Mouse (Mus musculus) heart, embryonic 13.5 days (tissue): ENCODE results near the gene Gys1. TPM values are rescaled to one million over a fixed set of nuclear protein-coding genes. Genes with fewer than 3 reads are reported as not detected.
"Not testable (repeated sequence)": the region's sequence is repeated elsewhere in the genome, so short reads cannot be mapped to it uniquely, and the experiment has no call there.

ENCODE experiments used
- ATAC-seq: fragments of 200-750 bp; cut with Nextera tagmentation; 2 replicates; pipeline ENCODE4 v1.8.0; 2017; ENCODE audit warnings: moderate TSS enrichment; ENCODE audit not compliant: insufficient number of reproducible peaks, low FRiP score, low TSS enrichment; ENCODE audit errors: extremely low read depth
- H3K27ac ChIP-seq: fragments of 300-500 bp; sonication (generic); replicated peaks from 2 replicates; pipeline ENCODE4 v1.5.1; 2015; ENCODE audit warnings: moderate library complexity, mild to moderate bottlenecking, inconsistent platforms
- H3K27me3 ChIP-seq: fragments of 300-500 bp; sonication (generic); replicated peaks from 2 replicates; pipeline ENCODE4 v1.6.1; 2015; ENCODE audit warnings: mild to moderate bottlenecking, inconsistent platforms
- H3K36me3 ChIP-seq: fragments of 300-500 bp; sonication (generic); 2 replicates; pipeline ENCODE4 v1.6.1; 2015; ENCODE audit warnings: mild to moderate bottlenecking, inconsistent platforms
- H3K4me1 ChIP-seq: fragments of 300-500 bp; sonication (generic); 2 replicates; pipeline ENCODE4 v1.6.1; 2015; ENCODE audit warnings: inconsistent platforms
- H3K4me2 ChIP-seq: fragments of 300-500 bp; sonication (generic); 2 replicates; pipeline ENCODE4 v1.6.1; 2015; ENCODE audit warnings: inconsistent platforms, mild to moderate bottlenecking, moderate library complexity
- H3K4me3 ChIP-seq: fragments of 300-500 bp; sonication (generic); 2 replicates; pipeline ENCODE4 v1.5.1; 2015; ENCODE audit warnings: moderate library complexity, mild to moderate bottlenecking, inconsistent platforms
- H3K9ac ChIP-seq: fragments of 300-500 bp; sonication (generic); 2 replicates; pipeline ENCODE4 v1.6.1; 2015; ENCODE audit warnings: inconsistent platforms, mild to moderate bottlenecking, moderate library complexity
- H3K9me3 ChIP-seq: fragments of 300-500 bp; sonication (generic); 2 replicates; pipeline ENCODE4 v1.6.1; 2016; ENCODE audit warnings: inconsistent platforms
- WGBS: fragments of 180-500 bp; shearing (Covaris S2); methylation state at CpG from one replicate; pipeline ENCODE4 v1.1.7; 2015; ENCODE audit warnings: mixed read lengths; 5-methylcytosine and 5-hydroxymethylcytosine counted together
- polyA plus RNA-seq: library from polyadenylated mRNA; unstranded; fragments of >200 nt; fragmentation: Nextera tagmentation; extraction: Ambion mirVana; gene quantifications from 2 replicates; pipeline ENCODE4 v1.2.1, GENCODE M21; 2015

The Gys1 gene
- polyA plus RNA-seq, result 91.8 and 95.3 TPM in 2 replicates

- peak within 1 kb of the TSS; percentile 97 for H3K4me2 ChIP-seq
- H3K36me3 ChIP-seq, result peaks cover 41% of the 10 kb centered on the region
- no peaks in the 10 kb centered on the region for H3K9me3 ChIP-seq
- H3K27me3 ChIP-seq, result no peaks in the 10 kb centered on the region
- H3K4me3 ChIP-seq, result peak within 1 kb of the TSS; percentile 80
- H3K4me1 ChIP-seq, result peaks cover 45% of the 10 kb centered on the region
- under 1% methylated on average over 45 of the region's 45 CpGs for whole genome bisulfite sequencing
- peak within 1 kb of the TSS; percentile 95 for H3K9ac ChIP-seq
- peak within 1 kb of the TSS; percentile 92 for H3K27ac ChIP-seq
- peak; percentile 88 for ATAC-seq
Measured at GRCm38 (mm10) chr7:45434203-45435015, at the start of gene Gys1. Gene Gys1, plus strand, starts transcription at chr7:45434844.

- H3K27ac ChIP-seq, result no peak overlapping the region
- H3K9me3 ChIP-seq, result no peaks in the 10 kb centered on the region
- H3K36me3 ChIP-seq, result peaks cover 100% of the 10 kb centered on the region
- no peak overlapping the region for H3K9ac ChIP-seq
- no peak overlapping the region for H3K4me2 ChIP-seq
- no peak overlapping the region for H3K4me3 ChIP-seq
- peaks cover 19% of the 10 kb centered on the region for H3K4me1 ChIP-seq
- WGBS, result 93% methylated on average over 3 of the region's 3 CpGs
- no peaks in the 10 kb centered on the region for H3K27me3 ChIP-seq
- ATAC-seq, result no peak
Measured at GRCm38 (mm10) chr7:45386077-45386476, 48.6 kb upstream of the Gys1 start.

GRCm38 (mm10) chr7:45395129-45395541 is 39.5 kb upstream of the Gys1 start:
- H3K27me3 ChIP-seq, result no peaks in the 10 kb centered on the region

GRCm38 (mm10) chr7:45395578-45396336 is 38.9 kb upstream of the Gys1 start, which contains the start of gene Snrnp70:
Gene Snrnp70, minus strand, starts transcription at chr7:45395742.
- Histone ChIP-seq H3K27ac (peak within 1 kb of the TSS; percentile 98), H3K4me1 (peaks cover 23% of the 10 kb centered on the region), H3K27me3 (no peaks in the 10 kb centered on the region), H3K9ac (peak within 1 kb of the TSS; percentile 99), H3K4me2 (peak within 1 kb of the TSS; percentile 100), H3K4me3 (peak within 1 kb of the TSS; percentile 86), H3K9me3 (no peaks in the 10 kb centered on the region), H3K36me3 (peaks cover 33% of the 10 kb centered on the region)
- peak; percentile 92 for ATAC-seq
- WGBS, result under 1% methylated on average over 60 of the region's 60 CpGs

More at GRCm38 (mm10) chr7:45395129-45395541, 39.5 kb upstream of the Gys1 start:
- peak overlapping the region; percentile 99 for H3K9ac ChIP-seq
- peak overlapping the region; percentile 86 for H3K4me3 ChIP-seq
- ATAC-seq, result peak; percentile 61
- H3K4me1 ChIP-seq, result peaks cover 24% of the 10 kb centered on the region
- peak overlapping the region; percentile 100 for H3K4me2 ChIP-seq
- WGBS, result 0% methylated on average over 20 of the region's 20 CpGs
- no peaks in the 10 kb centered on the region for H3K9me3 ChIP-seq
- peak overlapping the region; percentile 98 for H3K27ac ChIP-seq
- H3K36me3 ChIP-seq, result peaks cover 39% of the 10 kb centered on the region

GRCm38 (mm10) chr7:45396337-45396775 is 38.3 kb upstream of the Gys1 start:
- peak overlapping the region; percentile 73 for H3K4me2 ChIP-seq
- WGBS, result 4% methylated on average over 3 of the region's 3 CpGs
- not testable (repeated sequence) for ATAC-seq

GRCm38 (mm10) chr7:45396787-45397186 is 37.9 kb upstream of the Gys1 start:
- ATAC-seq, result no peak
- Histone ChIP-seq H3K4me2 (no peak overlapping the region), H3K27ac (no peak overlapping the region), H3K36me3 (peaks cover 23% of the 10 kb centered on the region), H3K9ac (no peak overlapping the region), H3K27me3 (no peaks in the 10 kb centered on the region), H3K4me3 (no peak overlapping the region), H3K9me3 (no peaks in the 10 kb centered on the region), H3K4me1 (peaks cover 23% of the 10 kb centered on the region)
- WGBS, result 73% methylated on average over 2 of the region's 2 CpGs

More at GRCm38 (mm10) chr7:45396337-45396775, 38.3 kb upstream of the Gys1 start:
- peaks cover 28% of the 10 kb centered on the region for H3K36me3 ChIP-seq
- H3K9me3 ChIP-seq, H3K27me3 ChIP-seq: not testable (repeated sequence)
- peak overlapping the region; percentile 88 for H3K27ac ChIP-seq
- H3K4me1 ChIP-seq, result peaks cover 23% of the 10 kb centered on the region
- H3K9ac ChIP-seq, result peak overlapping the region; percentile 78
- H3K4me3 ChIP-seq, result peak overlapping the region; percentile 86

GRCm38 (mm10) chr7:45401521-45402085 is 33.0 kb upstream of the Gys1 start:
- WGBS, result 72% methylated on average over 10 of the region's 10 CpGs
- no peak overlapping the region for H3K4me2 ChIP-seq
- H3K4me3 ChIP-seq, result no peak overlapping the region
- no peaks in the 10 kb centered on the region for H3K9me3 ChIP-seq
- ATAC-seq, result no peak
- H3K9ac ChIP-seq, result no peak overlapping the region
- H3K27ac ChIP-seq, result no peak overlapping the region
- H3K27me3 ChIP-seq, result peaks cover 15% of the 10 kb centered on the region
- H3K36me3 ChIP-seq, result no peaks in the 10 kb centered on the region
- peaks cover 15% of the 10 kb centered on the region for H3K4me1 ChIP-seq

GRCm38 (mm10) chr7:45403532-45404261 is 30.9 kb upstream of the Gys1 start:
- WGBS, result 48% methylated on average over 6 of the region's 6 CpGs
- no peak for ATAC-seq
- peaks cover 36% of the 10 kb centered on the region for H3K27me3 ChIP-seq

GRCm38 (mm10) chr7:45405091-45406075 is 29.3 kb upstream of the Gys1 start, which contains the start of gene Kcna7:
Gene Kcna7, plus strand, starts transcription at chr7:45405653.
- Histone ChIP-seq H3K9ac (peak within 1 kb of the TSS; percentile 77), H3K27me3 (peaks cover 53% of the 10 kb centered on the region), H3K9me3 (no peaks in the 10 kb centered on the region), H3K4me1 (peaks cover 17% of the 10 kb centered on the region), H3K4me2 (peak within 1 kb of the TSS; percentile 80), H3K36me3 (no peaks in the 10 kb centered on the region), H3K4me3 (peak within 1 kb of the TSS; percentile 56), H3K27ac (peak within 1 kb of the TSS; percentile 9; the same call in 1 of the 2 replicates)
- ATAC-seq, result no peak
- 10% methylated on average over 28 of the region's 28 CpGs for WGBS

More at GRCm38 (mm10) chr7:45403532-45404261, 30.9 kb upstream of the Gys1 start:
- H3K9me3 ChIP-seq, result no peaks in the 10 kb centered on the region
- no peak overlapping the region for H3K4me3 ChIP-seq
- H3K9ac ChIP-seq, result no peak overlapping the region
- peaks cover 17% of the 10 kb centered on the region for H3K4me1 ChIP-seq
- no peak overlapping the region for H3K4me2 ChIP-seq
- no peaks in the 10 kb centered on the region for H3K36me3 ChIP-seq
- H3K27ac ChIP-seq, result no peak overlapping the region
